Comparison of ENCODE assay signal across 10 mouse cellular contexts in genomic region chr12:107464731-107465130, GRCm38 (mm10). TPM values are rescaled to one million over a fixed set of nuclear protein-coding genes. Genes with fewer than 3 reads are reported as not detected.
DNase-seq lines count a peak whose midpoint lies in the region; ATAC-seq and TF ChIP-seq lines count a peak whose summit lies in the region.
"Had no signal": no experiment of that assay in that cellular context is flagged by ENCODE, and none has a peak within 500 bp of the region (broad histone marks: within the 10 kb centered on the region; RNA-seq: fewer than 3 reads in every experiment).

No protein-coding gene starts in this region.

- H3K27ac ChIP-seq in hindbrain, embryonic 14.5 days, result no peak overlapping the region
- H3K27ac ChIP-seq in hindbrain, embryonic 12.5 days, result no peak overlapping the region
- no peak overlapping the region for H3K27ac ChIP-seq in MEL (ENCODE audit: control insufficient read depth, low read depth, low read length)
- H3K27ac ChIP-seq in liver, adult 2 months (replicated peaks; ENCODE audit: insufficient read depth, low read depth, low read length), result no peak overlapping the region
- H3K27ac ChIP-seq: limb, embryonic 12.5 days had no signal

- TF ChIP-seq POLR2A in MEL (IDR thresholded peaks at IDR 0.05; ENCODE audit: control insufficient read depth in 1 of 2, insufficient read depth in 1 of 2, low read depth in 1 of 2, low read length in 2 of 2, poor library complexity in 1 of 2), result no peak
- no peak for TF ChIP-seq POLR2A in liver, adult 2 months (IDR thresholded peaks at IDR 0.05; ENCODE audit: extremely low read depth, insufficient read depth, low read length)

- no peak for TF ChIP-seq RAD21 in MEL (IDR thresholded peaks at IDR 0.05; ENCODE audit: low read depth, low read length)

- peak; percentile 70 for DNase-seq in hindbrain, embryonic 14.5 days (ENCODE audit: low spot score)
- DNase-seq in MEL (ENCODE audit: low read depth, low spot score), result peak; percentile 39
- peak; percentile 89 for DNase-seq in embryo, embryonic 10 days (ENCODE audit: low spot score)
- DNase-seq in liver, adult 2 months (ENCODE audit: extremely low read depth, low read depth, low spot score), result peak; percentile 3
- peak; percentile 78 for DNase-seq in thymus, postnatal 0 days (ENCODE audit: low spot score)
- no peak for DNase-seq in left cerebral cortex, adult 8-10 months (ENCODE audit: low spot score in 2 of 2)

- ATAC-seq in hindbrain, embryonic 14.5 days (ENCODE audit: low FRiP score), result no peak
- no peak for ATAC-seq in hindbrain, embryonic 12.5 days (ENCODE audit: low FRiP score)
- no peak for ATAC-seq in cerebellum, adult (ENCODE audit: insufficient number of reproducible peaks, low FRiP score, low TSS enrichment)

- no peaks in the 10 kb centered on the region for H3K9me3 ChIP-seq in hindbrain, embryonic 14.5 days (ENCODE audit: control insufficient read depth, low read length)
- no peaks in the 10 kb centered on the region for H3K9me3 ChIP-seq in hindbrain, embryonic 12.5 days (replicated peaks)
- no peaks in the 10 kb centered on the region for H3K9me3 ChIP-seq in MEL (replicated peaks; ENCODE audit: insufficient read depth, low read length)
- H3K9me3 ChIP-seq: limb, embryonic 12.5 days had no signal

- no peaks in the 10 kb centered on the region for H3K79me2 ChIP-seq in MEL (ENCODE audit: control insufficient read depth, insufficient read depth, low read length, poor library complexity)
- no peaks in the 10 kb centered on the region for H3K79me2 ChIP-seq in liver, adult 2 months (ENCODE audit: control insufficient read depth, insufficient read depth, low read length)

- no peak overlapping the region for H3K4me3 ChIP-seq in hindbrain, embryonic 14.5 days (replicated peaks; ENCODE audit: low read length)
- no peak overlapping the region for H3K4me3 ChIP-seq in hindbrain, embryonic 12.5 days
- no peak overlapping the region for H3K4me3 ChIP-seq in MEL (ENCODE audit: control insufficient read depth in 1 of 2, insufficient read depth in 1 of 2, low read depth in 2 of 2, low read length in 2 of 2)
- no peak overlapping the region for H3K4me3 ChIP-seq in liver, adult 2 months (ENCODE audit: insufficient read depth, low read depth, low read length)
- H3K4me3 ChIP-seq: limb, embryonic 12.5 days had no signal

- TF ChIP-seq EP300 in MEL (IDR thresholded peaks at IDR 0.05; ENCODE audit: low read depth in 1 of 2, low read length in 2 of 2), result no peak

- H3K36me3 ChIP-seq in hindbrain, embryonic 14.5 days (replicated peaks; ENCODE audit: control insufficient read depth, insufficient read depth), result no peaks in the 10 kb centered on the region
- H3K36me3 ChIP-seq in hindbrain, embryonic 12.5 days, result no peaks in the 10 kb centered on the region
- no peaks in the 10 kb centered on the region for H3K36me3 ChIP-seq in MEL (ENCODE audit: control insufficient read depth in 1 of 2, insufficient read depth in 2 of 2, low read length in 2 of 2)
- H3K36me3 ChIP-seq in liver, adult 2 months (ENCODE audit: control insufficient read depth, insufficient read depth, low read length), result no peaks in the 10 kb centered on the region
- H3K36me3 ChIP-seq: limb, embryonic 12.5 days had no signal

- no peaks in the 10 kb centered on the region for H3K4me1 ChIP-seq in hindbrain, embryonic 14.5 days (replicated peaks; ENCODE audit: control insufficient read depth, insufficient read depth, low read length)
- H3K4me1 ChIP-seq in hindbrain, embryonic 12.5 days, result peaks cover 6% of the 10 kb centered on the region
- no peaks in the 10 kb centered on the region for H3K4me1 ChIP-seq in MEL (ENCODE audit: control insufficient read depth in 1 of 2, insufficient read depth in 2 of 2, low read length in 2 of 2)
- H3K4me1 ChIP-seq in liver, adult 2 months (ENCODE audit: control insufficient read depth, insufficient read depth, low read length), result no peaks in the 10 kb centered on the region
- H3K4me1 ChIP-seq: limb, embryonic 12.5 days had no signal

- H3K4me2 ChIP-seq in hindbrain, embryonic 14.5 days (replicated peaks), result no peak overlapping the region
- no peak overlapping the region for H3K4me2 ChIP-seq in hindbrain, embryonic 12.5 days (replicated peaks)
- H3K4me2 ChIP-seq: limb, embryonic 12.5 days had no signal

- no peak for TF ChIP-seq CTCF in MEL (IDR thresholded peaks at IDR 0.05 in 2 of 3, conservative IDR thresholded peaks at IDR 0.05 in 1 of 3; ENCODE audit: control insufficient read depth in 1 of 3, insufficient read depth in 1 of 3, low read depth in 2 of 3, low read length in 3 of 3, poor library complexity in 1 of 3, severe bottlenecking in 1 of 3)
- no peak for TF ChIP-seq CTCF in liver, adult 2 months (IDR thresholded peaks at IDR 0.05; ENCODE audit: low read depth, low read length)

- no peak overlapping the region for H3K9ac ChIP-seq in hindbrain, embryonic 14.5 days
- no peak overlapping the region for H3K9ac ChIP-seq in hindbrain, embryonic 12.5 days
- H3K9ac ChIP-seq in MEL (ENCODE audit: control insufficient read depth, low read depth, low read length, poor library complexity, severe bottlenecking), result no peak overlapping the region
- no peak overlapping the region for H3K9ac ChIP-seq in liver, adult 2 months (ENCODE audit: low read depth, low read length)
- H3K9ac ChIP-seq: limb, embryonic 12.5 days had no signal

- WGBS in hindbrain, embryonic 14.5 days, result 29% methylated on average over 5 of the region's 5 CpGs
- 22% methylated on average over 5 of the region's 5 CpGs for WGBS in hindbrain, embryonic 12.5 days
- 10% methylated on average over 5 of the region's 5 CpGs for WGBS in liver, adult 2 months

- H3K27me3 ChIP-seq in hindbrain, embryonic 14.5 days (ENCODE audit: control insufficient read depth, insufficient read depth, low read length), result no peaks in the 10 kb centered on the region
- H3K27me3 ChIP-seq in hindbrain, embryonic 12.5 days, result no peaks in the 10 kb centered on the region
- no peaks in the 10 kb centered on the region for H3K27me3 ChIP-seq in MEL (ENCODE audit: control insufficient read depth in 1 of 2, insufficient read depth in 2 of 2, low read length in 2 of 2)
- no peaks in the 10 kb centered on the region for H3K27me3 ChIP-seq in liver, adult 2 months (ENCODE audit: control insufficient read depth, insufficient read depth, low read length)

TF ChIP-seq in MEL, 35 proteins besides CTCF, POLR2A, EP300 and RAD21:
- TF ChIP-seq RCOR1 (IDR thresholded peaks at IDR 0.05; ENCODE audit: low read depth, low read length) (no peak), TAL1 (IDR thresholded peaks at IDR 0.05; ENCODE audit: low read length) (no peak), ELF1 (IDR thresholded peaks at IDR 0.05; ENCODE audit: low read depth, low read length) (no peak), E2F4 (IDR thresholded peaks at IDR 0.05; ENCODE audit: borderline replicate concordance, low read depth, low read length) (no peak), BHLHE40 (IDR thresholded peaks at IDR 0.05; ENCODE audit: borderline replicate concordance, low read depth, low read length) (no peak), MXI1 (IDR thresholded peaks at IDR 0.05; ENCODE audit: low read depth, low read length) (no peak), USF1 (IDR thresholded peaks at IDR 0.05; ENCODE audit: low read depth, low read length) (no peak), CHD2 (IDR thresholded peaks at IDR 0.05; ENCODE audit: low read length) (no peak), MAX (IDR thresholded peaks at IDR 0.05; ENCODE audit: low read length) (no peak), MYC (IDR thresholded peaks at IDR 0.05; ENCODE audit: low read depth, low read length) (no peak), NRF1 (IDR thresholded peaks at IDR 0.05; ENCODE audit: insufficient read depth, low read depth, low read length, poor library complexity, severe bottlenecking) (no peak), CHD1 (IDR thresholded peaks at IDR 0.05; ENCODE audit: low read depth, low read length) (no peak), KAT2A (conservative IDR thresholded peaks at IDR 0.05; ENCODE audit: low read depth, low read length) (no peak), MAFK (IDR thresholded peaks at IDR 0.05; ENCODE audit: borderline replicate concordance, low read depth, low read length) (no peak)

RNA-seq across cellular contexts. Expression of gene 3110018I06Rik, which starts 23.7 kb away (rescaled TPM):
- not detected in 2 replicates for polyA plus RNA-seq in hindbrain, embryonic 14.5 days (2014; fragmentation: Nextera tagmentation; extraction: Ambion mirVana)
- not detected in 2 replicates for polyA plus RNA-seq in hindbrain, embryonic 12.5 days (2016; fragmentation: Nextera tagmentation; extraction: Ambion mirVana)
- not detected in 2 replicates for total RNA-seq in MEL (2012; rRNA removed)
- polyA plus RNA-seq in MEL (2012; ENCODE audit: insufficient read depth in 1 of 2, insufficient read length in 2 of 2, low read depth in 1 of 2, low replicate concordance in 2 of 2, missing spikeins in 1 of 2), result not detected
- not detected in 2 replicates for total RNA-seq in liver, adult 2 months (2014; rRNA removed)
- not detected in 2 replicates for polyA plus RNA-seq in liver, adult 2 months (2012; rRNA removed)
- polyA plus RNA-seq in thymus, postnatal 0 days (2015; fragmentation: Nextera tagmentation; extraction: Ambion mirVana), result not detected in 2 replicates
- total RNA-seq in left cerebral cortex, adult 8-10 months (2022), result not detected
- polyA plus RNA-seq: limb, embryonic 12.5 days; small intestine, adult 2 months had no signal

Comparison
In these comparisons a context has a peak if more than half of its experiments do, and no peak if none do; other contexts are left out.
1. DNase-seq: peak in hindbrain, embryonic 14.5 days (single experiment), MEL (single experiment), embryo, embryonic 10 days (single experiment), liver, adult 2 months (single experiment) and thymus, postnatal 0 days (single experiment); none in left cerebral cortex, adult 8-10 months (0 of 2).